Mouse (Mus musculus): ENCODE measurements around the gene St5. TPM values are rescaled to one million over a fixed set of nuclear protein-coding genes. Genes with fewer than 3 reads are reported as not detected.
A peak's percentile ranks its signal among the peaks of the same experiment; 100 is the strongest.

The St5 gene
- total and polyA plus RNA-seq, 3 experiments = 2.6 to 3.4 TPM; not detected in 1

DNA sequence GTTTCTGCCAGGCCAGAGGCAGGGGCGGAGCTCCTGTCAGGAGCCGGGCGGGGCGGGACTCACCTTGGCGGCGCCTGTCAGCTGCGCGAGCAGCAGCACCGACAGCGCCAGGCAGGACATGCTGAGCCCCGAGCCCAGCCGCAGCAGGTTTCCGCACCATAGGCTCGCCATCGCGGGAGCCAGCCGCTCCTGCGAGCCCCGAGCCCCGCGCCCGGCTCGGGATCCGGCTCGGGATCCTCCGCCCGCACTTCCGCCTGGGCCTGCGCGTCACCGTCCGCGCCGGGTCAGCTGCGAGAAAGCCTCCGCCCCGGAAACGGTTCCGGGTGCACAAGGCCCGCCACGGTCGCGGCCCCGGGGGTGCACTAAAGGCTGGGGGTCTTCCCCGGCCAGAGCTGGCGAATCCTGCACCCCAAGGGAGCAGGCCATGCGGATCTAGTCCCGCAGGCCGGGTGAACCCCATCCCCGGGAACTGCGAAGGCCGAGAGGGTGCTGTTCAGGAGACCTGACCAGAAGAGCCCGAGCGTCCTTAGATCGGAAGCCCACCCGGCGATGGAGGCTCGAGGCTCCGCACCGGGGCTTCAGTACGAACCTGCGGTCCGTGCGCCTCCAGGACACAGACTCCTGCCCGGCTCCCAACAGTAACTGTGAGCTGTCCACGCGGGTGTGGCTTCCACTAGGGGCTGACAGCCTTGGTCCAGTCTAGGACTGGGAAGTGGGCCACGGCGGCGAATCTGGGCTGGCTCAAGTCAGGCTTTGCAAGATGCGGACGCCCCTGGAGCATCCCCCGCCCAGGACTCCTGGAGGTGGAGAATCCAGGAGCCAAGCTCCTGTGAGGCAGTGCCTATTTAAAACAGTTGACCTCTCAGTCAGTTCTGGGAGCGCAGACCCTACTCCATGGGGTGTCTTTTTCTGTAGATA is 48.9 kb upstream of the St5 start, which contains the start of gene Tmem9b (continued):
- no peak for TF ChIP-seq USF2 (IDR thresholded peaks at IDR 0.05; ENCODE audit: borderline replicate concordance in 1 of 2, insufficient read depth in 1 of 2, low read depth in 1 of 2, low read length in 2 of 2)
- TF ChIP-seq MEF2A (IDR thresholded peaks at IDR 0.05; ENCODE audit: extremely low read depth, insufficient replicate concordance, low read depth, low read length, poor library complexity, severe bottlenecking) = no peak
- no peak for TF ChIP-seq GATA1 (IDR thresholded peaks at IDR 0.05; ENCODE audit: low read depth, low read length)
- TF ChIP-seq NELFE (IDR thresholded peaks at IDR 0.05; ENCODE audit: low read depth, low read length) = peak; percentile 85
- no peak for TF ChIP-seq SMC3 (IDR thresholded peaks at IDR 0.05; ENCODE audit: low read depth, low read length)

DNA sequence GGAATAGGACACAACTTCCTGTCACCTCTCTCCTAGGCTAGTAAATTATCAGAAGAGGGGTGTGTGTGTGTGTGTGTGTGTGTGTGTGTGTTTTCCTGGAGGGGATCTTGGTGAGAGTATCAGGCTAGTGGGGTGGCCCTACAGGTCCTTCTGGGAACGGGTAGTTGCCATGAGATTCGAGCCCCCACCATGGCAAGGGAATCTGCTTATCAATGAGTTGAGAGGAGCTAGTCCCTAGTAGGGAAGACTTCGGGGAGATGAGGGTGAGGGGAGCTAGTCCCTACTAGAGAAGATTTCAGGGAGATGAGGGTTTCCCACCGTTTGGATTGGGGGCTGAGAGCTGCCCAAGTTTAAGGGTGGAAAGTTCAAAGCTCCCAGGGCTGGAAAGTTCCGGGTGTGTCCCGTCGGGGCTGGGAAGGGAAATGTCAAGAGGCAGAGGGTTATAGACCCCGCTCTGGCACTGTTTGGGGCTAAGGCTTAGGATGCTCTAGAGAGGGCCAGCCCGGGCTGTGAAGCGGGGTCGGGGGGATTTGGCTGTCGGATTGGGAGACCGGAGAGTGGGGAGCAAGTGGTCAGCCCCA is 48.1 kb upstream of the St5 start:
- Histone ChIP-seq H3K9ac (ENCODE audit: control insufficient read depth, low read depth, low read length, poor library complexity, severe bottlenecking) (peak overlapping the region; percentile 98), H3K36me3 (ENCODE audit: control insufficient read depth in 1 of 2, insufficient read depth in 2 of 2, low read length in 2 of 2) (peaks cover 1 to 15% of the 10 kb centered on the region in 2 experiments; a peak in 3 of 4 replicates), H3K27me3 (ENCODE audit: control insufficient read depth in 1 of 2, insufficient read depth in 2 of 2, low read length in 2 of 2) (no peaks in the 10 kb centered on the region), H3K9me3 (replicated peaks; ENCODE audit: insufficient read depth, low read length) (no peaks in the 10 kb centered on the region), H3K4me1 (ENCODE audit: control insufficient read depth in 1 of 2, insufficient read depth in 2 of 2, low read length in 2 of 2) (peaks cover 8% of the 10 kb centered on the region in 2 experiments; a peak in 3 of 4 replicates), H3K4me3 (ENCODE audit: control insufficient read depth in 1 of 2, insufficient read depth in 1 of 2, low read depth in 2 of 2, low read length in 2 of 2) (peak overlapping the region; percentile 89), H3K79me2 (ENCODE audit: control insufficient read depth, insufficient read depth, low read length, poor library complexity) (peaks cover 11% of the 10 kb centered on the region), H3K27ac (ENCODE audit: control insufficient read depth, low read depth, low read length) (peak overlapping the region; percentile 18; the same call in 1 of the 2 replicates)
- peak; percentile 50 for DNase-seq (ENCODE audit: low read depth, low spot score)
- no peak for TF ChIP-seq USF1 (IDR thresholded peaks at IDR 0.05; ENCODE audit: low read depth, low read length)
- TF ChIP-seq ZC3H11A (IDR thresholded peaks at IDR 0.05; ENCODE audit: low read depth, low read length) = no peak
- no peak for TF ChIP-seq MYC (IDR thresholded peaks at IDR 0.05; ENCODE audit: low read depth, low read length)
- no peak for TF ChIP-seq TAL1 (IDR thresholded peaks at IDR 0.05; ENCODE audit: low read length)
- no peak for TF ChIP-seq ZMIZ1 (IDR thresholded peaks at IDR 0.05; ENCODE audit: low read depth, low read length)
- TF ChIP-seq SIN3A (IDR thresholded peaks at IDR 0.05; ENCODE audit: low read length) = no peak
- TF ChIP-seq MAZ (IDR thresholded peaks at IDR 0.05; ENCODE audit: low read depth, low read length) = no peak
- TF ChIP-seq MAX (IDR thresholded peaks at IDR 0.05; ENCODE audit: low read length) = no peak
- TF ChIP-seq MYB (IDR thresholded peaks at IDR 0.05; ENCODE audit: low read depth, low read length) = no peak
- TF ChIP-seq TCF12 (IDR thresholded peaks at IDR 0.05; ENCODE audit: low read depth, low read length) = no peak

DNA sequence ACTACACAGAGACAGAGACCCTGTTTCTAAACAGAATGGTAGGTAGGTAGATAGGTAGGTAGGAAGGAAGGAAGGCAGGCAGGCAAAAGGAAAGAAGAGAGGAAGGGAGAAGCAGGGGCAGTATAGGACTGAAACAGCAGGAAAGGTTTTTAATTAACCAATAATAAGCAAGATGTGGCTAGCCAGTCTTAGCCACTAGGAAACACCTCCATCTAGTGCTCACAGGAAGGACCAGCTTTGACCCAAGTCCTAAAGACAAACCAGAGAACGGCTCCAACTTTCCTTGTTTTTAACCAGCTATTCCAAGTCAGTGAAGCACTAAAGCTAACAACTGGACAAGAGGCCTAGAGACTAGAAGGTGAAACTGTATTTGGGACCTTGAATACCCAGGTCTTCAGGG is 44.3 kb upstream of the St5 start:
- no peak for DNase-seq (ENCODE audit: low read depth, low spot score)
- H3K36me3 ChIP-seq (ENCODE audit: control insufficient read depth in 1 of 2, insufficient read depth in 2 of 2, low read length in 2 of 2) = peaks cover 3 to 5% of the 10 kb centered on the region in 2 experiments
- TF ChIP-seq TBP (IDR thresholded peaks at IDR 0.05; ENCODE audit: low read depth, low read length) (no peak), NRF1 (IDR thresholded peaks at IDR 0.05; ENCODE audit: insufficient read depth, low read depth, low read length, poor library complexity, severe bottlenecking) (no peak), CHD1 (IDR thresholded peaks at IDR 0.05; ENCODE audit: low read depth, low read length) (no peak), ZNF384 (IDR thresholded peaks at IDR 0.05; ENCODE audit: low read depth, low read length) (no peak), RAD21 (IDR thresholded peaks at IDR 0.05; ENCODE audit: low read depth, low read length) (no peak; the same call in none of the 2 replicates), MAX (IDR thresholded peaks at IDR 0.05; ENCODE audit: low read length) (no peak), HCFC1 (IDR thresholded peaks at IDR 0.05; ENCODE audit: low read depth, low read length) (no peak), USF2 (IDR thresholded peaks at IDR 0.05; ENCODE audit: borderline replicate concordance in 1 of 2, insufficient read depth in 1 of 2, low read depth in 1 of 2, low read length in 2 of 2) (no peak), TAL1 (IDR thresholded peaks at IDR 0.05; ENCODE audit: low read length) (no peak), MEF2A (IDR thresholded peaks at IDR 0.05; ENCODE audit: extremely low read depth, insufficient replicate concordance, low read depth, low read length, poor library complexity, severe bottlenecking) (no peak), MYB (IDR thresholded peaks at IDR 0.05; ENCODE audit: low read depth, low read length) (no peak), USF1 (IDR thresholded peaks at IDR 0.05; ENCODE audit: low read depth, low read length) (no peak), ZMIZ1 (IDR thresholded peaks at IDR 0.05; ENCODE audit: low read depth, low read length) (no peak), E2F4 (IDR thresholded peaks at IDR 0.05; ENCODE audit: borderline replicate concordance, low read depth, low read length) (no peak), ZKSCAN1 (IDR thresholded peaks at IDR 0.05; ENCODE audit: low read depth, low read length) (no peak), MAZ (IDR thresholded peaks at IDR 0.05; ENCODE audit: low read depth, low read length) (no peak), MXI1 (IDR thresholded peaks at IDR 0.05; ENCODE audit: low read depth, low read length) (no peak), RCOR1 (IDR thresholded peaks at IDR 0.05; ENCODE audit: low read depth, low read length) (no peak)

More for the DNA sequence above, 44.3 kb upstream of the St5 start:
- H3K9me3 ChIP-seq (replicated peaks; ENCODE audit: insufficient read depth, low read length) = no peaks in the 10 kb centered on the region
- H3K4me1 ChIP-seq (ENCODE audit: control insufficient read depth in 1 of 2, insufficient read depth in 2 of 2, low read length in 2 of 2) = peaks cover under 1 to 3% of the 10 kb centered on the region in 2 experiments; a peak in 1 of 4 replicates
- no peaks in the 10 kb centered on the region for H3K27me3 ChIP-seq (ENCODE audit: control insufficient read depth in 1 of 2, insufficient read depth in 2 of 2, low read length in 2 of 2)
- H3K9ac ChIP-seq (ENCODE audit: control insufficient read depth, low read depth, low read length, poor library complexity, severe bottlenecking) = no peak overlapping the region
- H3K27ac ChIP-seq (ENCODE audit: control insufficient read depth, low read depth, low read length) = no peak overlapping the region
- peaks cover 11% of the 10 kb centered on the region for H3K79me2 ChIP-seq (ENCODE audit: control insufficient read depth, insufficient read depth, low read length, poor library complexity)
- no peak overlapping the region for H3K4me3 ChIP-seq (ENCODE audit: control insufficient read depth in 1 of 2, insufficient read depth in 1 of 2, low read depth in 2 of 2, low read length in 2 of 2)
